Mouse (Mus musculus) hindbrain, embryonic 11.5 days (tissue): Measurements from ENCODE around the gene Sec24d. TPM values are rescaled to one million over a fixed set of nuclear protein-coding genes. Genes with fewer than 3 reads are reported as not detected.

ENCODE experiments used
- ATAC-seq: fragments of 200-750 bp; cut with Nextera tagmentation; 2 replicates; pipeline ENCODE4 v1.8.0; 2017; ENCODE audit warnings: mild to moderate bottlenecking, moderate TSS enrichment, moderate library complexity; ENCODE audit not compliant: low FRiP score
- DNase-seq: peaks from one replicate; pipeline ENCODE4 v3.0.0-alpha.2; 2015; ENCODE audit warnings: low spot score
- H3K27ac ChIP-seq: fragments of 300-500 bp; sonication (generic); 2 replicates; pipeline ENCODE4 v1.5.1; 2014; ENCODE audit warnings: mild to moderate bottlenecking, low read depth, low read length
- H3K27me3 ChIP-seq: fragments of 300-500 bp; sonication (generic); 2 replicates; pipeline ENCODE4 v1.6.1; 2014; ENCODE audit warnings: mild to moderate bottlenecking, low read length, moderate library complexity, mixed read lengths; ENCODE audit not compliant: control insufficient read depth, insufficient read depth
- H3K36me3 ChIP-seq: fragments of 300-500 bp; sonication (generic); 2 replicates; pipeline ENCODE4 v1.6.1; 2014; ENCODE audit warnings: mild to moderate bottlenecking, low read length, moderate library complexity, mixed read lengths; ENCODE audit not compliant: control insufficient read depth, insufficient read depth
- H3K4me1 ChIP-seq: fragments of 300-500 bp; sonication (generic); replicated peaks from 2 replicates; pipeline ENCODE4 v1.6.1; 2014; ENCODE audit warnings: low read length, mixed read lengths; ENCODE audit not compliant: control insufficient read depth, insufficient read depth
- H3K4me2 ChIP-seq: fragments of 300-500 bp; sonication (generic); replicated peaks from 2 replicates; pipeline ENCODE4 v1.6.1; 2014; ENCODE audit warnings: mild to moderate bottlenecking, low read depth, low read length
- H3K4me3 ChIP-seq: fragments of 300-500 bp; sonication (generic); 2 replicates; pipeline ENCODE4 v1.5.1; 2014; ENCODE audit warnings: low read depth, low read length
- H3K9ac ChIP-seq: fragments of 300-500 bp; sonication (generic); 2 replicates; pipeline ENCODE4 v1.6.1; 2014; ENCODE audit warnings: low read depth, low read length
- H3K9me3 ChIP-seq: fragments of 300-500 bp; sonication (generic); 2 replicates; pipeline ENCODE4 v1.6.1; 2016; ENCODE audit warnings: low read length; ENCODE audit not compliant: control insufficient read depth
- WGBS: fragments of 180-500 bp; shearing (Covaris S2); extraction: QIAGEN DNeasy Blood & Tissue Kit; methylation state at CpG from one replicate; pipeline ENCODE4 v1.1.7; 2014; 5-methylcytosine and 5-hydroxymethylcytosine counted together
- polyA plus RNA-seq: library from polyadenylated mRNA; unstranded; fragments of >200 nt; fragmentation: Nextera tagmentation; extraction: Ambion mirVana; gene quantifications from 2 replicates; pipeline ENCODE4 v1.2.1, GENCODE M21; 2014

Sec24d gene
- 25.2 and 27.1 TPM in 2 replicates for polyA plus RNA-seq

- Histone ChIP-seq H3K4me3 (peak within 1 kb of the TSS; percentile 77), H3K9ac (peak within 1 kb of the TSS; percentile 59), H3K4me1 (0 out of 2 replicates have a peak, but pooled peaks cover 2% of the 10 kb centered on the region), H3K27me3 (peaks cover 3% of the 10 kb centered on the region), H3K27ac (no peak within 1 kb of the TSS), H3K4me2 (peak within 1 kb of the TSS; percentile 94), H3K36me3 (no peaks in the 10 kb centered on the region), H3K9me3 (no peaks in the 10 kb centered on the region)
- peak; percentile 82 for DNase-seq
- ATAC-seq = peak; percentile 91
- 3% methylated on average over 68 of the region's 68 CpGs for WGBS
Measured at GRCm38 (mm10) chr3:123266753-123267651, at the start of gene Sec24d. Gene Sec24d (plus strand): TSS chr3:123267455.

DNA sequence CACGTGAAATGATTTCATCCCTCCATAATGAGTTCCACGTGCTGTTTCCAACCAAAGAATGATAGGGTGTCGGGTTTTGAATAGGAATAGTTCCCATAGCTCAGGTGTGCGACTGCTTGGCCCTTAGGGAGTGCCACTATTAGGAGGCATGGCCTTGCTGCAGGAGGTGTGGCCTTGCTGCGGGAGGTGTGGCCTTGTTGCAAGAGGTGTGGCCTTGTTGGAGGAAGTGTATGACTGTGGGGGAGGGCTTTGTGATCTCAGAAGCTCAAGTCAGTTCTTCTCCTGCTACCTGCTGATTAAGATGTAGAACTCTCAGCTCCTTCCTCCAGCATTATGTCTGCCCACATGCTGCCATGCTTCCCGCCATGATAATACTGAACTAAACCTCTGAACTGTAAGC is 48.6 kb upstream of the Sec24d start:
- Histone ChIP-seq H3K4me3 (no peak overlapping the region), H3K27ac (no peak overlapping the region), H3K27me3 (no peaks in the 10 kb centered on the region), H3K9me3 (no peaks in the 10 kb centered on the region), H3K4me2 (no peak overlapping the region), H3K9ac (no peak overlapping the region), H3K4me1 (no peaks in the 10 kb centered on the region), H3K36me3 (no peaks in the 10 kb centered on the region)
- ATAC-seq = no peak
- DNase-seq = no peak
- WGBS = 46% methylated on average over 6 of the region's 6 CpGs

- Histone ChIP-seq H3K9me3 (no peaks in the 10 kb centered on the region), H3K9ac (no peak overlapping the region), H3K27me3 (no peaks in the 10 kb centered on the region), H3K36me3 (no peaks in the 10 kb centered on the region), H3K4me1 (no peaks in the 10 kb centered on the region), H3K27ac (no peak overlapping the region), H3K4me2 (no peak overlapping the region), H3K4me3 (no peak overlapping the region)
- ATAC-seq (no peak), DNase-seq (no peak)
- 97% methylated on average over 3 of the region's 3 CpGs for WGBS
Measured at GRCm38 (mm10) chr3:123227276-123227675, 40.0 kb upstream of the Sec24d start.

DNA sequence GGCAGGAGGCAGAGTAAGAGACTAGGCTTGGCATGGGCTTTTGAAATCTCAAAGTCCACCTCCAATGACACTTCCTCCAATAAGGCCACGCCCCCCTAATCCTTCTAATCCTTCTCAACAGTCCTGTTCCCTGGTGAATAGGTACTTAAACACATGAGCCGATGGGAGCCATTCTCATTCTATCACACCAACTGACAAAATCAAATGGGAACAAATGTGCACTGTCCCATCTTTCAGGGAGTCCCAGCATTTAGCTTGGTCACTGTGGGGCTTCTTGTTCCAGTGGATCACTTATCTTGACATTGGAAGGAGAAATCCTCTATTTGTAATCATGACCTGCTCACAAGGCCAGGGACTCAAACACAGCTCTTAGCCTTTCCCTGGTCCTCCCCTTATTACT is 35.6 kb upstream of the Sec24d start:
- H3K27ac ChIP-seq = no peak overlapping the region
- no peaks in the 10 kb centered on the region for H3K36me3 ChIP-seq
- no peak overlapping the region for H3K9ac ChIP-seq
- DNase-seq = no peak
- ATAC-seq = no peak
- H3K27me3 ChIP-seq = peaks cover 2% of the 10 kb centered on the region; the same call in 1 of the 2 replicates
- WGBS = 87% methylated on average over 2 of the region's 2 CpGs
- H3K4me3 ChIP-seq = no peak overlapping the region
- H3K9me3 ChIP-seq = no peaks in the 10 kb centered on the region
- H3K4me2 ChIP-seq = no peak overlapping the region
- H3K4me1 ChIP-seq = 0 out of 2 replicates have a peak, but pooled peaks cover 2% of the 10 kb centered on the region

GRCm38 (mm10) chr3:123234191-123234836 is 32.9 kb upstream of the Sec24d start:
- WGBS = 53% methylated on average over 16 of the region's 16 CpGs

GRCm38 (mm10) chr3:123235495-123235894 is 31.8 kb upstream of the Sec24d start:
- Histone ChIP-seq H3K4me2 (peak overlapping the region; percentile 72), H3K27me3 (peaks cover 2% of the 10 kb centered on the region), H3K4me3 (peak overlapping the region; percentile 40), H3K9me3 (no peaks in the 10 kb centered on the region), H3K9ac (no peak overlapping the region; the same call in 1 of the 2 replicates), H3K4me1 (0 out of 2 replicates have a peak, but pooled peaks cover 2% of the 10 kb centered on the region), H3K36me3 (no peaks in the 10 kb centered on the region), H3K27ac (no peak overlapping the region)
- ATAC-seq (peak; percentile 4; the same call in 1 of the 2 replicates), DNase-seq (no peak)
- 20% methylated on average over 7 of the region's 7 CpGs for WGBS

More at GRCm38 (mm10) chr3:123234191-123234836, 32.9 kb upstream of the Sec24d start:
- H3K4me1 ChIP-seq = 0 out of 2 replicates have a peak, but pooled peaks cover 2% of the 10 kb centered on the region
- H3K36me3 ChIP-seq = no peaks in the 10 kb centered on the region
- H3K4me2 ChIP-seq = no peak overlapping the region
- no peaks in the 10 kb centered on the region for H3K9me3 ChIP-seq
- ATAC-seq (no peak), DNase-seq (peak; percentile 37)
- H3K9ac ChIP-seq = no peak overlapping the region
- peaks cover 2% of the 10 kb centered on the region for H3K27me3 ChIP-seq
- no peak overlapping the region for H3K27ac ChIP-seq
- no peak overlapping the region for H3K4me3 ChIP-seq

DNA sequence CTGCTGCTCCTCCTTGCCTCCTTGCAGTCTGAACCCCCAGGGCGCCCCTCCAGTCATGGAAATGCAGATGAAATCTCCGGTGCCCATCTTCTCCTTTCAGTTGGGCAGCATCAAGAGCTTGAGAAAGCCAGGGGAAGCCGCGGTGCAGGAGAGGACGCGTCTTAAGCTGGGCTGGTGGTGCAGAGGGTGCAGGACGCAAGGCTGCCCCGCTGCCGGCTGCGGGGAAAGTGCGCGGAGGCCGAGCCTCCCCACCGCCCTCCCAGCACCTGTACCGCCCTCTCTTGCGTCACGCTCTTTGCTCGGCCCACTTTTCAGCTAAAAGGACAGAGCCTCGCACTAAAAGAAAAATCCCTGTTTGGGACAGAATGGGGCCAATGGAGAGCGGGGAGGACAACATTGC is 31.3 kb upstream of the Sec24d start, which contains the start of gene Synpo2:
Gene Synpo2, minus strand, starts transcription at position 229 of the 400 bp plus-strand sequence.
- peak within 1 kb of the TSS; percentile 72 for H3K4me2 ChIP-seq
- peak within 1 kb of the TSS; percentile 29 for H3K9ac ChIP-seq
- under 1% methylated on average over 20 of the region's 20 CpGs for WGBS
- H3K36me3 ChIP-seq = no peaks in the 10 kb centered on the region
- ATAC-seq (peak; percentile 66; the same call in 1 of the 2 replicates), DNase-seq (peak; percentile 59)
- no peaks in the 10 kb centered on the region for H3K9me3 ChIP-seq
- H3K4me3 ChIP-seq = peak within 1 kb of the TSS; percentile 40
- 0 out of 2 replicates have a peak, but pooled peaks cover 2% of the 10 kb centered on the region for H3K4me1 ChIP-seq
- peaks cover 2% of the 10 kb centered on the region for H3K27me3 ChIP-seq
- no peak within 1 kb of the TSS for H3K27ac ChIP-seq

- H3K4me3 ChIP-seq = no peak overlapping the region
- ATAC-seq (0 out of 2 replicates have a peak, but pooled peaks have one; percentile 30), DNase-seq (no peak)
- no peaks in the 10 kb centered on the region for H3K36me3 ChIP-seq
- peaks cover 2% of the 10 kb centered on the region for H3K27me3 ChIP-seq
- WGBS = 28% methylated on average over 7 of the region's 7 CpGs
- 0 out of 2 replicates have a peak, but pooled peaks cover 2% of the 10 kb centered on the region for H3K4me1 ChIP-seq
- no peak overlapping the region for H3K4me2 ChIP-seq
- no peak overlapping the region for H3K27ac ChIP-seq
- H3K9me3 ChIP-seq = no peaks in the 10 kb centered on the region
- H3K9ac ChIP-seq = no peak overlapping the region
Measured at GRCm38 (mm10) chr3:123237039-123237438, 30.2 kb upstream of the Sec24d start.
